Mouse (Mus musculus) layer of hippocampus, postnatal 36 days (tissue): Measurements from ENCODE around the gene Luc7l3. TPM values are rescaled to one million over a fixed set of nuclear protein-coding genes. Genes with fewer than 3 reads are reported as not detected.

Experiments
- DNase-seq, 2 experiments: peaks; one replicate each; pipeline ENCODE4 v3.0.0; 2022
- total RNA-seq, 2 experiments: library from RNA; stranded (reverse); gene quantifications; 2 replicates each; pipeline ENCODE4 v1.2.3; 2021

Luc7l3 gene
- total RNA-seq, 2 experiments from 2014 or later = 120 to 123 TPM

GRCm38 (mm10) chr11:94255733-94256132 is 66.1 kb downstream of the Luc7l3 start:
- no peak for DNase-seq

- DNase-seq = no peak
These were observed 68.1 kb downstream of the Luc7l3 start for GRCm38 (mm10) chr11:94253691-94254090.

GRCm38 (mm10) chr11:94253156-94253555 is 68.6 kb downstream of the Luc7l3 start:
- DNase-seq = no peak

GRCm38 (mm10) chr11:94246789-94247061 is 75.1 kb downstream of the Luc7l3 start:
- DNase-seq = no peak

GRCm38 (mm10) chr11:94245955-94246788 is 75.6 kb downstream of the Luc7l3 start, which contains the start of gene Wfikkn2:
Gene Wfikkn2, minus strand, starts transcription at chr11:94246005.
- DNase-seq = no peak

GRCm38 (mm10) chr11:94244385-94244784 is 77.4 kb downstream of the Luc7l3 start:
- no peak for DNase-seq

- DNase-seq = no peak
These were observed 78.2 kb downstream of the Luc7l3 start for GRCm38 (mm10) chr11:94243422-94244180.

- no peak for DNase-seq
These were observed 78.9 kb downstream of the Luc7l3 start for GRCm38 (mm10) chr11:94242760-94243421.

- no peak for DNase-seq
These were observed 82.1 kb downstream of the Luc7l3 start for GRCm38 (mm10) chr11:94239706-94240105.

GRCm38 (mm10) chr11:94238786-94239185 is 83.0 kb downstream of the Luc7l3 start:
- DNase-seq = no peak

Other genes with a start within 250 kb of the Luc7l3 start
- gene Tob1, start 110.5 kb downstream of the Luc7l3 start, total RNA-seq = 10 to 100 TPM; 37.5 to 37.7 TPM
- gene Wfikkn2, start 76.0 kb downstream of the Luc7l3 start, total RNA-seq = under 1 TPM; 0.25 to 0.61 TPM
- gene Gm21885, start 40.1 kb downstream of the Luc7l3 start, total RNA-seq = not detected
- gene Ankrd40, start 6.0 kb upstream of the Luc7l3 start, total RNA-seq = 100 to 1,000 TPM; 127 to 131 TPM
- gene Abcc3, start 71.0 kb upstream of the Luc7l3 start, total RNA-seq = 1 to 10 TPM; 2.2 to 2.9 TPM
- 10 to 100 TPM; 65.7 to 81.0 TPM for gene Cacna1g, start 152.2 kb upstream of the Luc7l3 start, total RNA-seq
- under 1 TPM in 1 of 2 experiments, not detected in 1; 0.45 TPM for gene Spata20, start 164.2 kb upstream of the Luc7l3 start, total RNA-seq
- 1 to 10 TPM; 1.4 to 1.8 TPM for gene Epn3, start 178.0 kb upstream of the Luc7l3 start, total RNA-seq
- gene Mycbpap, start 199.8 kb upstream of the Luc7l3 start, total RNA-seq = 1 to 10 TPM; 2.8 to 3.6 TPM
- 1 to 10 TPM; 9.0 to 9.8 TPM for gene Rsad1, start 227.3 kb upstream of the Luc7l3 start, total RNA-seq
- under 1 TPM; 0.27 to 0.53 TPM for gene Chad, start 243.1 kb upstream of the Luc7l3 start, total RNA-seq